Mouse (Mus musculus) stomach, embryonic 15.5 days (tissue): ENCODE measurements around the gene Fam19a1. TPM values are rescaled to one million over a fixed set of nuclear protein-coding genes. Genes with fewer than 3 reads are reported as not detected.

ENCODE experiments used
- ATAC-seq: fragments of 200-750 bp; cut with Nextera tagmentation; 2 replicates; pipeline ENCODE4 v1.8.0; 2017; ENCODE audit warnings: low read depth, moderate number of reproducible peaks, moderate TSS enrichment; ENCODE audit not compliant: insufficient read depth, low FRiP score
- H3K27ac ChIP-seq: fragments of 300-500 bp; sonication (generic); 2 replicates; pipeline ENCODE4 v1.5.1; 2015; ENCODE audit warnings: mild to moderate bottlenecking, inconsistent platforms
- H3K27me3 ChIP-seq: fragments of 300-500 bp; sonication (generic); replicated peaks from 2 replicates; pipeline ENCODE4 v1.6.1; 2015; ENCODE audit warnings: inconsistent platforms
- H3K36me3 ChIP-seq: fragments of 300-500 bp; sonication (generic); 2 replicates; pipeline ENCODE4 v1.6.1; 2015; ENCODE audit warnings: inconsistent platforms
- H3K4me1 ChIP-seq: fragments of 300-500 bp; sonication (generic); 2 replicates; pipeline ENCODE4 v1.6.1; 2015; ENCODE audit warnings: inconsistent platforms
- H3K4me2 ChIP-seq: fragments of 300-500 bp; sonication (generic); 2 replicates; pipeline ENCODE4 v1.6.1; 2015; ENCODE audit warnings: mild to moderate bottlenecking, inconsistent platforms
- H3K4me3 ChIP-seq: fragments of 300-500 bp; sonication (generic); replicated peaks from 2 replicates; pipeline ENCODE4 v1.5.1; 2015; ENCODE audit warnings: inconsistent platforms
- H3K9ac ChIP-seq: fragments of 300-500 bp; sonication (generic); 2 replicates; pipeline ENCODE4 v1.6.1; 2015; ENCODE audit warnings: inconsistent platforms
- H3K9me3 ChIP-seq: fragments of 300-500 bp; sonication (generic); 2 replicates; pipeline ENCODE4 v1.6.1; 2016; ENCODE audit warnings: inconsistent platforms
- WGBS: fragments of 180-500 bp; shearing (Covaris S2); methylation state at CpG from one replicate; pipeline ENCODE4 v1.1.7; 2015; 5-methylcytosine and 5-hydroxymethylcytosine counted together
- polyA plus RNA-seq: library from polyadenylated mRNA; unstranded; fragments of >200 nt; fragmentation: Nextera tagmentation; extraction: Ambion mirVana; gene quantifications from 2 replicates; pipeline ENCODE4 v1.2.1, GENCODE M21; 2015

Fam19a1 gene
- polyA plus RNA-seq, 1 experiment from 2014 or later, result 7.5 TPM

- 89% methylated on average over 3 of the region's 3 CpGs for WGBS
Measured at GRCm38 (mm10) chr6:96441971-96442370, 329.0 kb downstream of the Fam19a1 start.

GRCm38 (mm10) chr6:96447466-96447865 lies 334.5 kb downstream of the Fam19a1 start:
- no peak for ATAC-seq
- WGBS, result 80% methylated on average over 4 of the region's 4 CpGs

More at GRCm38 (mm10) chr6:96441971-96442370, 329.0 kb downstream of the Fam19a1 start:
- no peak for ATAC-seq
- Histone ChIP-seq H3K4me1 (no peaks in the 10 kb centered on the region), H3K27ac (no peak overlapping the region), H3K36me3 (no peaks in the 10 kb centered on the region), H3K4me3 (no peak overlapping the region), H3K9ac (no peak overlapping the region), H3K9me3 (no peaks in the 10 kb centered on the region), H3K4me2 (no peak overlapping the region), H3K27me3 (no peaks in the 10 kb centered on the region)

GRCm38 (mm10) chr6:96456266-96456665 lies 343.3 kb downstream of the Fam19a1 start:
- Histone ChIP-seq H3K27ac (no peak overlapping the region), H3K4me1 (no peaks in the 10 kb centered on the region), H3K9ac (no peak overlapping the region), H3K27me3 (no peaks in the 10 kb centered on the region), H3K4me3 (no peak overlapping the region), H3K9me3 (no peaks in the 10 kb centered on the region), H3K4me2 (no peak overlapping the region), H3K36me3 (no peaks in the 10 kb centered on the region)
- 68% methylated on average over 1 of the region's 1 CpGs for WGBS
- ATAC-seq, result no peak

More at GRCm38 (mm10) chr6:96447466-96447865, 334.5 kb downstream of the Fam19a1 start:
- Histone ChIP-seq H3K27ac (no peak overlapping the region), H3K4me1 (no peaks in the 10 kb centered on the region), H3K4me3 (no peak overlapping the region), H3K36me3 (no peaks in the 10 kb centered on the region), H3K4me2 (no peak overlapping the region), H3K9me3 (no peaks in the 10 kb centered on the region), H3K27me3 (no peaks in the 10 kb centered on the region), H3K9ac (no peak overlapping the region)

- Histone ChIP-seq H3K36me3 (no peaks in the 10 kb centered on the region), H3K9ac (no peak overlapping the region), H3K4me2 (no peak overlapping the region), H3K9me3 (no peaks in the 10 kb centered on the region), H3K27me3 (no peaks in the 10 kb centered on the region), H3K4me3 (no peak overlapping the region), H3K27ac (peak overlapping the region; percentile 36; the same call in 1 of the 2 replicates), H3K4me1 (no peaks in the 10 kb centered on the region)
- peak; percentile 89 for ATAC-seq
- WGBS, result 38% methylated on average over 6 of the region's 6 CpGs
Measured at GRCm38 (mm10) chr6:96457590-96458259, 344.8 kb downstream of the Fam19a1 start.

GRCm38 (mm10) chr6:96459041-96459440 lies 346.1 kb downstream of the Fam19a1 start:
- Histone ChIP-seq H3K4me1 (no peaks in the 10 kb centered on the region), H3K36me3 (no peaks in the 10 kb centered on the region), H3K9me3 (no peaks in the 10 kb centered on the region), H3K27me3 (no peaks in the 10 kb centered on the region), H3K4me3 (no peak overlapping the region), H3K27ac (no peak overlapping the region), H3K4me2 (no peak overlapping the region), H3K9ac (no peak overlapping the region)
- ATAC-seq, result no peak
- 72% methylated on average over 4 of the region's 4 CpGs for WGBS

- H3K4me2 ChIP-seq, result no peak overlapping the region
- H3K4me3 ChIP-seq, result no peak overlapping the region
- no peak overlapping the region for H3K27ac ChIP-seq
- no peaks in the 10 kb centered on the region for H3K27me3 ChIP-seq
- H3K36me3 ChIP-seq, result no peaks in the 10 kb centered on the region
- no peaks in the 10 kb centered on the region for H3K9me3 ChIP-seq
- 41% methylated on average over 5 of the region's 5 CpGs for WGBS
- H3K4me1 ChIP-seq, result no peaks in the 10 kb centered on the region
- no peak overlapping the region for H3K9ac ChIP-seq
- no peak for ATAC-seq
Measured at GRCm38 (mm10) chr6:96499464-96499863, 386.5 kb downstream of the Fam19a1 start.

- 67% methylated on average over 2 of the region's 2 CpGs for WGBS
- no peak overlapping the region for H3K4me3 ChIP-seq
- H3K27ac ChIP-seq, result no peak overlapping the region
- no peaks in the 10 kb centered on the region for H3K4me1 ChIP-seq
- H3K4me2 ChIP-seq, result no peak overlapping the region
- ATAC-seq, result no peak
- H3K36me3 ChIP-seq, result no peaks in the 10 kb centered on the region
- no peak overlapping the region for H3K9ac ChIP-seq
- no peaks in the 10 kb centered on the region for H3K27me3 ChIP-seq
- no peaks in the 10 kb centered on the region for H3K9me3 ChIP-seq
Measured at GRCm38 (mm10) chr6:96541600-96541999, 428.6 kb downstream of the Fam19a1 start.

GRCm38 (mm10) chr6:96544832-96545231 lies 431.9 kb downstream of the Fam19a1 start:
- Histone ChIP-seq H3K4me3 (no peak overlapping the region), H3K4me1 (no peaks in the 10 kb centered on the region), H3K36me3 (no peaks in the 10 kb centered on the region), H3K4me2 (no peak overlapping the region), H3K27me3 (no peaks in the 10 kb centered on the region), H3K9ac (no peak overlapping the region), H3K9me3 (no peaks in the 10 kb centered on the region), H3K27ac (no peak overlapping the region)
- ATAC-seq, result no peak
- 55% methylated on average over 3 of the region's 3 CpGs for WGBS

GRCm38 (mm10) chr6:96550431-96550830 lies 437.5 kb downstream of the Fam19a1 start:
- Histone ChIP-seq H3K9me3 (no peaks in the 10 kb centered on the region), H3K4me3 (no peak overlapping the region), H3K27ac (no peak overlapping the region), H3K4me2 (no peak overlapping the region), H3K9ac (no peak overlapping the region), H3K4me1 (no peaks in the 10 kb centered on the region), H3K27me3 (no peaks in the 10 kb centered on the region), H3K36me3 (no peaks in the 10 kb centered on the region)
- 89% methylated on average over 4 of the region's 4 CpGs for WGBS
- no peak for ATAC-seq

- H3K36me3 ChIP-seq, result no peaks in the 10 kb centered on the region
- no peak overlapping the region for H3K27ac ChIP-seq
- H3K9ac ChIP-seq, result no peak overlapping the region
- no peak overlapping the region for H3K4me3 ChIP-seq
- no peaks in the 10 kb centered on the region for H3K9me3 ChIP-seq
- ATAC-seq, result no peak
- H3K4me2 ChIP-seq, result no peak overlapping the region
- 72% methylated on average over 5 of the region's 5 CpGs for WGBS
- H3K4me1 ChIP-seq, result no peaks in the 10 kb centered on the region
- H3K27me3 ChIP-seq, result no peaks in the 10 kb centered on the region
Measured at GRCm38 (mm10) chr6:96578649-96579048, 465.7 kb downstream of the Fam19a1 start.

- no peaks in the 10 kb centered on the region for H3K36me3 ChIP-seq
- H3K9me3 ChIP-seq, result no peaks in the 10 kb centered on the region
- WGBS, result 48% methylated on average over 4 of the region's 4 CpGs
- ATAC-seq, result no peak
- no peak overlapping the region for H3K4me2 ChIP-seq
- no peak overlapping the region for H3K4me3 ChIP-seq
- H3K27ac ChIP-seq, result no peak overlapping the region
- H3K4me1 ChIP-seq, result no peaks in the 10 kb centered on the region
- no peaks in the 10 kb centered on the region for H3K27me3 ChIP-seq
- no peak overlapping the region for H3K9ac ChIP-seq
Measured at GRCm38 (mm10) chr6:96580726-96581125, 467.8 kb downstream of the Fam19a1 start.

GRCm38 (mm10) chr6:96581187-96581586 lies 468.2 kb downstream of the Fam19a1 start:
- no peaks in the 10 kb centered on the region for H3K27me3 ChIP-seq
- H3K27ac ChIP-seq, result no peak overlapping the region
- no peak overlapping the region for H3K9ac ChIP-seq
- H3K4me1 ChIP-seq, result no peaks in the 10 kb centered on the region
- no peaks in the 10 kb centered on the region for H3K9me3 ChIP-seq
- WGBS, result 60% methylated on average over 3 of the region's 3 CpGs
- H3K36me3 ChIP-seq, result no peaks in the 10 kb centered on the region
- no peak overlapping the region for H3K4me3 ChIP-seq
- no peak overlapping the region for H3K4me2 ChIP-seq
- ATAC-seq, result no peak

GRCm38 (mm10) chr6:96587427-96587826 lies 474.5 kb downstream of the Fam19a1 start:
- H3K4me1 ChIP-seq, result no peaks in the 10 kb centered on the region
- H3K4me3 ChIP-seq, result no peak overlapping the region
- no peak overlapping the region for H3K27ac ChIP-seq
- H3K36me3 ChIP-seq, result no peaks in the 10 kb centered on the region
- WGBS, result 72% methylated on average over 4 of the region's 4 CpGs
- H3K9me3 ChIP-seq, result no peaks in the 10 kb centered on the region
- no peak for ATAC-seq
- no peak overlapping the region for H3K4me2 ChIP-seq
- H3K9ac ChIP-seq, result no peak overlapping the region
- H3K27me3 ChIP-seq, result no peaks in the 10 kb centered on the region
